Mouse (Mus musculus) ovary, adult 18-20 months (tissue): ENCODE results near the gene Pdlim7.

Experiments used
- DNase-seq: peaks from one replicate; pipeline ENCODE4 v3.0.0; 2022; ENCODE audit warnings: low spot score, mixed read lengths

The Pdlim7 gene

DNA sequence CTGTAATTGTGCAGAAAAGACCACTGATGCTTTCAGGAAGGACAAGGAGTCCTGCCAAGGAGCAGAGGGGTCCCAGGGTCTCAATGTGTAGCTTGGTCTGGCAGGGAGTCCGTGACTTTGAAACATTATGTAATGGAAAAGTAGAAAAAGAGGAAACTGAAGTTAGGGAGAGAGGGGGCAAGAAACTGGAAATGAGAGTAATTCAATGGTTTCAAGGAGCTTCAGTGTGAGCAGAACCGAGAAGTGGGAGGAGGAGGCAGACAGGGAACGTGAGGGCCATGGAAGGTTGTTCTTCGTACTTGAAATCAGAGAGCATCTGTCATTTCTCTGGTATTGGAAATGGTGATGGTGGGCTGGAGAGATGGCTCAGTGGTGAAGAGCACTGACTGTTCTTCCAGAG is 6.1 kb upstream of the Pdlim7 start:
- no peak for DNase-seq

DNA sequence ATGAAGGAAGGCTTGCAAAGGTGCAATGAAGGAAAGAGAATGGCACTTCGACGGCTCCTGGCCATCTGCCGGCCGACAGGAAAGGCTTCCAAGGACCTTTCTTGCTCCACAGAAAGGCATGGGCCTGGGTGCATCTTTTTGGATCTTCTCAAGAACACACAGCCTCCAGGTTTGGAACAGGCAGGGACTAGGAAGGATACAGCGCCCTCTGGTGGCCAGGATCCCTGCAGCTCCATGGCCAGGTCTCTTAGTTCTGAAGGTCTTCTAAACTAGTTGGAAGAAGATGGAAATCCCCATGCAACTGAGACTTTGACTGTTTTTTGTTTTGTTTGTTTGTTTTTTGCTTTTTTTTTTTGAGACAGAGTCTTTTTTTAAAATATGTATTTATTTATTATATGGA is 3.5 kb upstream of the Pdlim7 start:
- DNase-seq = peak; percentile 54

DNA sequence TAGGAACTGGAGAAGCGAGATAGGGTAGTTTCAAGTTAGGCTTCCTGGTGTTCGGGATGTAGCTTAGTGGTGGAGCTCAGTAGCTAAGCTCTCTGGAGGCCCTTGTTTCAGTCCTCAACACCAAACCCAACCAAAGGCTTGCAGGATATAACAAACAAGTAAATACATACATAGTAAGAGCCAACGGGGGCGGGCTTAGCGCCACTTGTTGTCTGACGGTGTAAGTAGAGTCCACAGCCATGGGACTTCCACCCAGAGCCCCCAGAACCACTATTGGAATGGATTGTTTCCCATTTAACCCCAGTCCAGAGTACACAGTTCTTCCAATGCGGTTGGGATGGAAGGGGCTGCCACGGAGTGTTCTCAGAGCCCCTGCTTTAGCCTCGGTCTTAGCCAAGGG is 352 bp upstream of the Pdlim7 start:
- DNase-seq = no peak

DNA sequence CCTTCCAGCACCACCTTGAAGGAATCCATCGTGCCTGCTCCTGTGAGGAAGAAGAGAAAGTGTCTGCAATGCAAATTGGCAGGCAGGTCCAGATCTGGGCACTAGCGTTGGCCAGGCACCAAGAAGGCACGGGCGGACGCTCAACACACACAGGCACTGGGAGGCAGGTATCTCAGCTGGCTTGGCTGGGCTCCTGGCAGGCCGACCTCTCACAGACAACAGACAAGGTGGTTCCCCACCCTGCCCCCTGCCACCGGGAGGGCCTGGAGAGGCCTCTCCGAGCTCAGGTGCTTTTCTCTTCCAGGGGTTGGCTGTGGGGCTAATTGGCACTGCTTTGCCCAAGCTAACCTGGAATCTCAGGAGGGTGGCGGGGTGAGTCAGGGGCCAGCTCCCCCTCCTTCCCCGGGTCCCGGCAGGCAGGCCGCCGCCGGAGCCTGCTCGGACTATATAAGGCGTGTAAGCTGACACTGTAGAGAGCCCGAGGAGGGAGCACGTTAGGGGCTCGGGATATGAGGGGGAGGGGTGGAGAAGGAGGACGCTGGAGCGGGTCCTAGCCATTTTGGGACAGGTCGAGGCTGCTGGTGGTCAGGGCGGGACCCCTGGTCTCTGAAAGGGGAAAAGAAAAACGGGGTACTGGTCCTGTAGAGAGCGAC is 971 bp downstream of the Pdlim7 start:
- peak; percentile 55 for DNase-seq

DNA sequence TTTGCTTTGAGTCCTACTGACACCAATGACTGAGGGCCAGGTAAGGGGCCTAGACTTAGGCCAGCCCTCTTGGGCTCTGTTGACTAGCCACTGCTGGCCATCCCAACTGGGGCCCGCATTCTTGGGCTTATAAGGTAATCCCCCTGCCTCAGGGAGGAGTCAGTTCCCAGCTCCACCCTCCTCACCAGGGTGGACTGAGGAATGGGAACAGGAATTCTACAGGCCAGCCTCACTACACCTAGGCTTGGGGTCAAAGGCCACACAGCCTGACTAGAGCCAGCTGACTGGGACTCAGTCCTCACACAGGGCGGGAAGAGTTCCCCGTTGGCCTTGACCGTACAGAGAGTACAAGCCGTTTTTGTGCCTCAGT is 2.0 kb downstream of the Pdlim7 start:
- no peak for DNase-seq

DNA sequence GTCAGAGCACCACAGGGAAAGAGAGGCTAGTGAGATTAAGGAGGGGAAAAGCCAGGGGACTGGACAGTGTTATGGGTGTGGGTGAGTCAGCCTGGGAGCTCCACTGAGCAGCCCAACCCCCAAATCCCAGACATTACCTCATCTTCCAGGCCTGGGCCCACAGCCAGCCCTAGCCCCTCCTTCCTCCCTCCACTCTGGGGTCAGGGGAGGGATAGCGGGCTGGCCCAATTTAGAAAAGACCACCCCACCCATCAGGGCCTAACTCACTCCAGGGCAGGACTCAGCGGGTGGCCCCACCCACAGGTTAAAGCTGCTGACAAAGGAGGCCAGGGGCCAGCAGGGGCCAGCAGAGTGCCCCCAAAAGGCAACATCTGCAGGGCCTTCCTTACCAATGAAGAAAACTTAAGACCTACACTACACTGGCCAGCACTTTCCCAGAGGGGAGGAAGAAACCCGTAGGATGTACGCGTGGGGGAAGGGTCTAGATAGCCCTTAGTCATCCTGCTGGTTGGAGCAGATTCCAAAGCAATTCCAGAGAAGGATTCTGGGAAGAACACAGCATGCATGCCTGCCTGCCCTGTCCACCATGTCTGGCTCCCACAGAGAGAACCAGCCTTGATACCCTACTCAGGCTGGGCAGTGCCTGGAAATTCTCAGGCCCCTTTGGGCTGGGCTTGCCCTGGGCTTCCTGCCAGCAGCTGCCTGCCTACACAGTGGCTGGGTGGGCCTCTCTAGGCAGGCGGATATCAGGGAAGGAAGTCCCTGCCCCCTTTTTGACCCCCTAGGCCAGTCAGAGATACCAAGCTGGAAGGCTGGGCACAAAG is 2.6 kb downstream of the Pdlim7 start:
- peak; percentile 72 for DNase-seq

DNA sequence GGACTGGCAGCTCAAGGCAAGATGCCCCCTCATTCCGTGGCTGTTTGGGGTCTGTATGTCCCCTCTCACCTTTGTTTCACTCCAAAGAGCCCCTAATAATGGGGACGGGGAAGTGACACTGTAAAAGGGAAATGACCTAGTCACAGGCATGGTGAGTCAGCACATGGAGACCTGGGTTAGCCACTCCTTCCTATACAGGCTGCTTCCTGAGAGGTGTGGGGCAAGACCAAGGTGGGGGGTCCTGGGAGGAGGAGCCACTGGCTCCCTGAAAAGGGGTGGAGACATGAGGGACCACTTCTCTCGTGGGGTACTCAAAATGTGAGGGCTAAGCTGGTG is 3.2 kb downstream of the Pdlim7 start:
- DNase-seq = no peak

DNA sequence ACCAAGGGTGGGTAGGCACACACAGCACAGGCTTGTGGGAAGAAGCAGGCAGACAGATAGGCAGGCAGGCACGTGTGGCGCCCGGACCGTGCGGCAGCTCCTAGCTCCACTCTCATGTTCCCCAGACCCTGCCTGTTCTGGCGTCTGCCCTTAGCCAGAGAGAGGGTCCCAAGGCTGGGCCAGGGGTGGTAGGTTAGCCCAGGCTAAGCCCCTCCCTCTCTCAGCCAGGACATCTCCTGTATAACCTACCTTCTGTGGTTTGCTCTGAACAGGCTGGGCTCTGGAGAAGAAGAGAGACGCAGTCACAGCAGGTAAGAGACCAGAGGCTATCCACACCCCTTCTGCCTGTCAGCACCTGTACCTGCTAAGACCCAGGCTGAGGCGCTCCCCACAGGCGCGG is 4.9 kb downstream of the Pdlim7 start:
- DNase-seq = no peak

DNA sequence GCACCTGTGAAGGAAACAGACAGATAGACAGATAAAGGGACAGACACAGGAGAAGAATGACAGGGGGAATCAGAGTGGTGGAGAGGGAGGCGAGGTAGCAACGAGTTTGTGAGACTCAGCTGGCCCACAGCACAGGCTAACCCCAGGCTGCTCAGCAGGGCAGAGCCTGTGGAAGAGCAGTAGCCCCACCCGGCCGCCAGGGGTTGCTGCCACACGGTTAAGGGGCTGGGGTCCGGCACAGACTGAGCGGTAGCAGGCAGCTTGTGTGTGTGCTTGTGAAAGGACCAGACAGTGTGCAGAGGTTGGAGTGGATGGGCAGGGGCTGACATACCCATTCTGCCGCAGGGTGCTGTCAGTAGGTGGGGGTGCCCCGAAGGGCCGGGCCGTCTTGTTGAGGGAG is 5.6 kb downstream of the Pdlim7 start:
- DNase-seq = no peak

DNA sequence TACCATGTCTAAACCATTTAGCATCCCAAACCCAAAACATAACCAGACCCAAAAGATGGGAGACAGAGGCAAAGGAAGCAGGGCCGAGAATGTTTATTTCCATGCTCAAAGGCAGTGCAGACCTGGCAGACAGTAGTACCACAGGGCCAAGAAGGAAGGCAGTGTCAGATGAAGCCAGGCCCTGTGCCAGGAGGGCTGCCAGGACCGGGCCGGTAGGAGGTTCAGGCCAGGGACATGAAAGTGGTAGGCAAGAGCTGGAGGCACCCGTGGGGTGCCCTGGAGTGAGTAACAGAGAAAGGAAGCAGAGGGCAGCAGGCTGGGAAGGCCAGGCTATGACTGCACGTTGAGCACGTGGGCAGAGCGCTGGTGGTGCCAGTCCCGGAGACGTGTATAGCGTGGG is 6.8 kb downstream of the Pdlim7 start:
- DNase-seq = no peak

DNA sequence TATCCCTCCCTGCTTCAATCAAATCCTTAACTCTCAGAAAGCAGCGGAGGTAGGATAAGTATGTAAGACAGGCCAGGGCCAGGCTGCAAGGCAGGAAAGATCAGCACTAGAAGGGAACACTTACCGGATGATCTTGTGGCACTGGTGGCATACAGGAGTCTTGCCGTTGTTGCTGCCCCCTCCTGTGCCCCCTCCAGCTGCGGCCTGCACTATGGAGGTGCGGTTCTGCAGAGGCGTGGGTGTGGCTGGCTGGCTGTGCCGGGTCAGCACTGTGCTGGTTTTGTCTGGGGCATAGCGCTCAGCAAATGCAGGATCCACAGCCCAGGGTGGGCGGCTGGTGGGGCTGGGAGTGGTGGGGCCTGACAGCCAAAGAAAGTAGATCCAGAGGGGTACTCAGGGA is 7.7 kb downstream of the Pdlim7 start:
- DNase-seq = no peak

DNA sequence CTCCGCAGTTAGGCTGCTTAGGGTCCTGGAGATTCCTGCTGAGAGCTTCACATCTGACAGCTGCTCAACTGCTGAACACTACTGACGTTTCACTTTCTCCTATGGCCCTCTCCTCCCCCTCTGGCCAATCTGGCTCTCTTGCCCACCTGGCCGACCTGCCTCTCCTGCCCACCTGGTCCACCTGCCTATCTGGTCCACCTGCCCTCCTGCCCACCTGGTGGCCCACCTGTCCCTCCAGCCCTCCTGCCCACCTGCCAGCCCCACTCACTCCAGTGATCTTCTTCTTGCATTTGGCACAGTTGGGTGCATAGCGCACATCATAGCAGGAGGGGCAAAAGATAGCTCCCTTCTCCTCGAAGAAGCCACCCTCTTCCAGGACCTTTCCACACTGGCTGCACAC is 9.1 kb downstream of the Pdlim7 start:
- no peak for DNase-seq

DNA sequence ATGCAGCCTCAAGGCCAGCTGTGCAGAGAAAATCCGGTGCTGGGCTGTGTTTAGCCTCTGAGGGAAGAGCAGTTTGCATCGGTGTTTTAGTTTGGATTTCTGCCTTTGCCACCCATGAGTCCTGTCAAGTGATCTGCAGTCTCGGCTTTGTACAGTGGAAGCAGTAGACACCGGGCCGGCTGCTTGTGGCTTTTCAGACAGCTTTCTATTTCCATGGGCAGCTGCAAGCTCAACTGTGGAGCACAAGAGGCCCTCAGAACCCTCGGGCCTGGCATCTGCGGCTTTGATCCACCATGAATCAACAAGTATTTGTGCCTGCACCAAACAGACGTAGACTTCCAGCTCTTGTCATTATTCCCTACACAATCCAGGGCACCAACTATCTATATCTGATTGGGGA is 11.1 kb downstream of the Pdlim7 start:
- DNase-seq = no peak

DNA sequence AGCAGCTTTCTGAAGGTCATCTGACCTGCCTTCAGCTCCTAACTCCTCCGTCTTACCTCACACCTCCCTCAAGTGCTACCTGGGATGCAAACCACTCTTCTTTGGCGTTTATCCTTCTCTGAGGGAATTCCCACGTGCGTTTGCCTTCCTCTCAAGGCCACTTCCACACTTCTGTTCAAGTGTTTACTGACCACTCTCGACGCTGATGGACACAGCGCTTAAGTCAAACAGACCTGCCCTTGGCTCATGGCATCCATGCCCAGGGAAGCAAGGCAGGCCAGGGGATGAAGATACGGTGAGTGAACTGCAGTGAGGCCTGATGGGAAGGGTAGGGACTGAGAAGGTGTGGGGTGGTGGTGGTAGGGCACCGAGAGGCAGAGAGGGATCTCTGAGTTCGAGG is 12.9 kb downstream of the Pdlim7 start:
- DNase-seq = no peak

DNA sequence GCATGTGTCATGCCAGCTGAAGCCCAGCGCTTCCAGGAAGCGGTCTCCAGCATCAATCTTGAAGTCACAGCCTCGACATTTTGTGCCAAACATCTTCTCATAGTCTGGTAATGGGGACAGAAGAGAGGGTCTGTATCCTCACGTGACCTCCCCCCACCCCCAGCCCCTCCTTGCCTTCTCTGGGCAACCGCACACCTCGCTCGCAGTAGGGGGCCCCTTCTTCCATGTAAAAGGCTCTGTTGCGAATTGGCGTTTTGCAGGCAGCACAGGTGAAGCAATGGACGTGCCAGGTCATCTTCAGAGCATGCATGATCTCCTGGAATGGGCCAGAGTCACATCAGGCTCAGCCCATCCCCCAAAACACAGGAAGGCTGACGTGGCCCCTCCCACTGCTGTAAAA is 14.6 kb downstream of the Pdlim7 start:
- no peak for DNase-seq

DNA sequence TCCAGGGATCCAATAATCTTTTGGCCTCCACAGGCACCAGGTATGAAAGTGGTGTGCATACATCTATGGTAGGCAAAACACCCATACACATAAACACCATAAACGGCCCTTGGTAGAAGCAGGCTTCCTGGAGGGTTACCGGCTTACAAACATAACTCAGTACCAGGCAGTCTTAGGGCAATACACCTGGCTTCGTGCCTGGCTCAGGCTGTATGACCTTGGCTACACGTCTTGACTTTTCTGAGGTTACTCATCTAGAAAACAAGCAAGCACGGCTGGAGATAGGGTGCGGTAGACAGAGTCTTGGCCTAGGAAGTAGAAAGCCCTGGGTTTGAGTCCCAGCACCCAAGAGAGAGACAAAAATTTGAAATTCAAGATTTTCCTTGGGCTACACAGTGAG is 16.8 kb downstream of the Pdlim7 start:
- DNase-seq = no peak

DNA sequence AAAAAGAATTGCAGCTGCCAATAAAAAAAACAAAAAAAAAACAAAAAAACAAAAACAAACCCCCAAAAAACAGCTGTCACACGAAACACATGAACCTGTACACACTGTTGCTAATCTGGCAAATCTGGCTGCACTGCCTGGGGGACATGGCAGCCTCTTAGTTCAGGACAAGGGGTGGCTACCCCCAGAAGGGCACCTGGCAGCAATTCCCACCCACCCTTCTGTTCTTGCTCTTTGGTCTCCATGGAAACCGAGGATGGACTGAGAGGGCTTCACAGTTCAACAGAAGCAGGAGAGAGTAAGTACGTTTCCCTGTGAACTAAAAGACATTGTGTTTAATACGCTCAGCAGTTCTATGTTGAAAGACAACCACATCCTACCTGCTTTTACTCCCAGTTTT is 17.8 kb downstream of the Pdlim7 start:
- no peak for DNase-seq

DNA sequence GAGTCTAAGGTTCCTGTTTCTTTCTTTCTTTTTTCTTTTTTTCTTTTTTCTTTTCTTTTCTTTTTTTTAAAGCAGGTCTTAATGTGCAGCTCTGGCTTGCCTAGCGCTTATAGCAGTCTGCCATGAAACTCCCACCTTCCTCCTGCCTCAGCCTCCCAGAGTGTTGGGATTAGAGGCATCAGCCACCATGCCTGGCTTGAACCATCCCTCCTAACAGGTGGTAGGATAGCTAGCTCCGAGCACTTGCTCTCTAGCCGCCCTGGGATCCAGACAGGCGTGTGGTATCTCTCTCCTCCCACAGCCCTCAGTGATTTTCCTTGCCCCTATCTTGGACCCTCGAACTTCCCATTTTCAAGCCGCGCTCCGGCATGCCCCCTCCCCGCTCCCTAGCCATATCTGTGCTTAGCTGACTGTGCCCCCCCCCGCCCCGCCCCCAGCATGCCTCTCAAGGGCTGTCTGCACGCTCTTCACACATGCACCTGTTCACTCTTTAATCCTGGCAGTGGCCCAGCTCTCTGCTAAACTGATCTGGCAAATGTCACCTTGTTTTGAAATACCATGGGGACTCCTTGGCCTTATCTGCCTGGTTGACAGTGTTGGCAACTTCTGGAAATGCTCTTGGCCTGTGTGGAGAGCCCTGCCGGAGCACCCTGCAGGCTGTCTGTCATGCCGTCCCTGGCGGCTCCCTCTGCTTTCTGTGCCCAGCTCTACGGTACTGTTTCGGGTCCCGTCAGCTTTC is 18.4 kb downstream of the Pdlim7 start:
- DNase-seq = no peak

DNA sequence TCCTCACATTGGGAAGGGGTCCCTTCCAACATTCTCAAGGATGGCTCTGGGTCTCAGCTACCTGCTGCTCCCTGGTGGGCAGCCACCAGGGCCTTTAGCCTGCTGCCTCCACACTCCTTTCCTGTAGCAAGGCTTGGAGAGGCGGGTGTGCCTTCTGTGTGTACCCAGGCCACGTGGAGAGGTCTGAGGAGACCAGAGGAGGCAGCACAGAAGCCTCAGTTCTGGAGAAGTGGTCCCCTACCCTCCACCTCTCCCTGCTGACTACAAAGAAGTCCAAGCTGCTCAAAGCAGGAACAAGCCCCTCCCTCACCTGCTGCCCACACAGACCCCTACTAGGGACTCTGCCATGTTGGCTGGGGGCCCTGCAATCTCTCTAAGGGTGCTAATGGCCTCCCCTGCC is 19.2 kb downstream of the Pdlim7 start:
- DNase-seq = no peak

DNA sequence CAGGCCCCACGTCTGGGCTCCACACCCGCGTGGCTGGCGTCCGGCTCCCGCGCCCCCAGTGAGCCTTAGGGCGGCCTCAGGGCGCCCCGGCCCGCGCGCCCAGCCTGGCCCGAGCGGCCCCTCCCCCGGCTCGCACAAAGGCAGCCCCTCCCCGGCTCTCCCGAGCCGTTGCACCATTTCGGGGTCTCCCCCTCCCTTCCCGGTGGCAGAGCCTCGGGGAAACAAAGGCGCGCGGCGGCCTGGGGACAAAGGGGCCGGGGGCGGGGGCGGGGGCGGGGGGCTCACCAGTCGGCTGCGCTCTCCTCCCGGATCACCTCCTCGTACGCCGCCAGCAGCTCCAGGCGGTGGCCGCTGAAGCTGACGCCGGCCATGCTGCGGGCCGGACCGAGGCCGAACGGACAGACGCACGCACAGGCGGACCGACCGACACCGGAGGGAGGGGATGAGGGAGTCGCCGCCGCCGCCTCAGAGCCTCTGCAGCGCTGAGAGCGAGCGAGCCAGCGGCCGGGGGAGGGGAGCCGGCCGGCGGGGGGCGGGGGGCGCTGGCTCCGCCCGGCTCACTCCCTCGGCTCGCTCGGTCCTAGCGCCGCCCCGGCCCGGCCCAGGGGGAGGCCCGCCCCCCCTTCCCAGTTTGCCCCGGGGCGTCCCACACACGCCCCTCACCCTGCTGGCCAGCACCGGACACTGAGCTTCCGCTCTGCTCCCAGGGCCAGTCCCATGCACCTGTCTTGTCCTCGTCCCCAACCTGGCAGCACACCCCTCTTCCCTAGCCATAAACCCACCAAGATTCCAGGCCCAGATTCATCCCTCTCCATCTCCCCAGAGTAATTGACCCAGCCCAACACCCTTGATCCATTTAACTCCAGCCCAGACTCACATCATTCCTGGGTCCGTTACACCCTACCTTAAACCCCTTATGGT is 25.6 kb downstream of the Pdlim7 start, which contains the start of gene Dbn1:
Gene Dbn1, minus strand, starts transcription at position 534 of the 921 bp plus-strand sequence.
- no peak for DNase-seq

DNA sequence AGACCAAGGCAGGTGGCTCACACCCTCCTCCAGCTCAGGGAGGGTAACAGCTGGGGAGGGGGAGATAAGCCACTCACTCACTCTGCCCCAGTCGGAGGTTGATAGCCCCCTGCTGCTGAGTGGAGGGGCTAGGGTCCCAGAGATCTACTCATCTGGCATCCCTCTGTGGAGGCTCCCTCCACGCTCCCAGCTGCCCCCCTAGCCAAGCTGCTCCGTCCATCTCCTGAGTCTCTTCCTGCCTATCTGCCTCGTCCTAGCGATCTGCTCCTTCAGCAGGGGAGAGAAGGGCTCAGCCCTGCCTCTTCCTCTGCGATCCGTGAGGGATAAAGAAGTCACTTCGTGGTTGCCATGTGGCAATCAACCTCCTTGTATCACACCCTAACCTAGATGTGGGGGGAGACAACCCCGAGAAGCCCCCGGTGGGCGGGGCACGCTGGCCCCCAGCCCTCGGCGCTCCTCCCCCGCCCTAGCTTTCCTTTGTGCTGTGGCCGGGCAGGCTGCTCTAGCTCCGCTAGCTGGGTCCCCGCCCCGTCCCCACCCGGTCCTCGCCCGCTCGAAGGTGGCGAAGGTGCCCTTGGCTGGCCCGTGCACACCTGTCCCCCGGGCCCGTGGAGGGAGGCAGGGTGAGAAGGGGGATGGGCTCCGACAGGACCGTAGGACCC is 26.4 kb downstream of the Pdlim7 start:
- no peak for DNase-seq
